Mouse (Mus musculus): ENCODE measurements around the gene Bnc1. TPM values are rescaled to one million over a fixed set of nuclear protein-coding genes. Genes with fewer than 3 reads are reported as not detected.

Gene Bnc1
- polyA plus RNA-seq, 1 experiment, result 1.5 TPM

- peak within 1 kb of the TSS; percentile 78 for H3K4me3 ChIP-seq (ENCODE audit: control insufficient read depth, insufficient read depth, low read length)
- peaks cover 9% of the 10 kb centered on the region; the same call in 1 of the 2 replicates for H3K4me1 ChIP-seq (replicated peaks; ENCODE audit: control insufficient read depth, insufficient read depth, low read length)
- TF ChIP-seq CTCF (IDR thresholded peaks at IDR 0.05; ENCODE audit: borderline replicate concordance, control insufficient read depth, extremely low read depth, insufficient read depth, low read length, poor library complexity) (no peak), POLR2A (IDR thresholded peaks at IDR 0.05; ENCODE audit: control insufficient read depth, extremely low read depth, insufficient read depth, low read length, poor library complexity) (no peak)
- WGBS, result under 1% methylated on average over 60 of the region's 63 CpGs
- no peaks in the 10 kb centered on the region for H3K36me3 ChIP-seq (ENCODE audit: control insufficient read depth, insufficient read depth, low read length)
- H3K27me3 ChIP-seq (ENCODE audit: control insufficient read depth, insufficient read depth, low read length), result no peaks in the 10 kb centered on the region; the same call in 1 of the 2 replicates
- no peak within 1 kb of the TSS for H3K27ac ChIP-seq (ENCODE audit: control insufficient read depth, insufficient read depth, low read length)
- peak; percentile 52 for DNase-seq
These were observed 57.8 kb downstream of the Bnc1 start, which contains the start of gene Hdgfl3 for GRCm38 (mm10) chr7:81934267-81934745. Gene Hdgfl3, minus strand, starts transcription at chr7:81934473.

GRCm38 (mm10) chr7:81933601-81934266 is 58.4 kb downstream of the Bnc1 start:
- TF ChIP-seq CTCF (IDR thresholded peaks at IDR 0.05; ENCODE audit: borderline replicate concordance, control insufficient read depth, extremely low read depth, insufficient read depth, low read length, poor library complexity), result no peak
- no peak for TF ChIP-seq POLR2A (IDR thresholded peaks at IDR 0.05; ENCODE audit: control insufficient read depth, extremely low read depth, insufficient read depth, low read length, poor library complexity)
- peaks cover 12% of the 10 kb centered on the region for H3K4me1 ChIP-seq (replicated peaks; ENCODE audit: control insufficient read depth, insufficient read depth, low read length)
- DNase-seq, result peak; percentile 60
- peak overlapping the region; percentile 78 for H3K4me3 ChIP-seq (ENCODE audit: control insufficient read depth, insufficient read depth, low read length)
- H3K27me3 ChIP-seq (ENCODE audit: control insufficient read depth, insufficient read depth, low read length), result no peaks in the 10 kb centered on the region; the same call in 1 of the 2 replicates
- no peaks in the 10 kb centered on the region for H3K36me3 ChIP-seq (ENCODE audit: control insufficient read depth, insufficient read depth, low read length)
- H3K27ac ChIP-seq (ENCODE audit: control insufficient read depth, insufficient read depth, low read length), result no peak overlapping the region
- 1% methylated on average over 103 of the region's 103 CpGs for WGBS

- Histone ChIP-seq H3K36me3 (ENCODE audit: control insufficient read depth, insufficient read depth, low read length) (no peaks in the 10 kb centered on the region), H3K27ac (ENCODE audit: control insufficient read depth, insufficient read depth, low read length) (no peak overlapping the region), H3K4me1 (replicated peaks; ENCODE audit: control insufficient read depth, insufficient read depth, low read length) (peaks cover 12% of the 10 kb centered on the region), H3K4me3 (ENCODE audit: control insufficient read depth, insufficient read depth, low read length) (peak overlapping the region; percentile 78), H3K27me3 (ENCODE audit: control insufficient read depth, insufficient read depth, low read length) (no peaks in the 10 kb centered on the region; the same call in 1 of the 2 replicates)
- DNase-seq, result no peak
- TF ChIP-seq CTCF (IDR thresholded peaks at IDR 0.05; ENCODE audit: borderline replicate concordance, control insufficient read depth, extremely low read depth, insufficient read depth, low read length, poor library complexity) (no peak), POLR2A (IDR thresholded peaks at IDR 0.05; ENCODE audit: control insufficient read depth, extremely low read depth, insufficient read depth, low read length, poor library complexity) (no peak)
- 12% methylated on average over 23 of the region's 23 CpGs for WGBS
These were observed 59.0 kb downstream of the Bnc1 start for GRCm38 (mm10) chr7:81933061-81933600.

GRCm38 (mm10) chr7:81932521-81933045 is 59.5 kb downstream of the Bnc1 start:
- Histone ChIP-seq H3K27ac (ENCODE audit: control insufficient read depth, insufficient read depth, low read length) (no peak overlapping the region), H3K27me3 (ENCODE audit: control insufficient read depth, insufficient read depth, low read length) (no peaks in the 10 kb centered on the region; the same call in 1 of the 2 replicates)
- 55% methylated on average over 5 of the region's 5 CpGs for WGBS

GRCm38 (mm10) chr7:81928998-81929397 is 63.1 kb downstream of the Bnc1 start:
- H3K4me1 ChIP-seq (replicated peaks; ENCODE audit: control insufficient read depth, insufficient read depth, low read length), result peaks cover 9% of the 10 kb centered on the region

More at GRCm38 (mm10) chr7:81932521-81933045, 59.5 kb downstream of the Bnc1 start:
- TF ChIP-seq CTCF (IDR thresholded peaks at IDR 0.05; ENCODE audit: borderline replicate concordance, control insufficient read depth, extremely low read depth, insufficient read depth, low read length, poor library complexity) (no peak), POLR2A (IDR thresholded peaks at IDR 0.05; ENCODE audit: control insufficient read depth, extremely low read depth, insufficient read depth, low read length, poor library complexity) (no peak)
- Histone ChIP-seq H3K4me1 (replicated peaks; ENCODE audit: control insufficient read depth, insufficient read depth, low read length) (peaks cover 12% of the 10 kb centered on the region), H3K36me3 (ENCODE audit: control insufficient read depth, insufficient read depth, low read length) (no peaks in the 10 kb centered on the region), H3K4me3 (ENCODE audit: control insufficient read depth, insufficient read depth, low read length) (no peak overlapping the region)
- DNase-seq, result no peak

GRCm38 (mm10) chr7:81921379-81921952 is 70.6 kb downstream of the Bnc1 start:
- Histone ChIP-seq H3K27ac (ENCODE audit: control insufficient read depth, insufficient read depth, low read length) (no peak overlapping the region), H3K36me3 (ENCODE audit: control insufficient read depth, insufficient read depth, low read length) (no peaks in the 10 kb centered on the region), H3K4me3 (ENCODE audit: control insufficient read depth, insufficient read depth, low read length) (no peak overlapping the region), H3K4me1 (replicated peaks; ENCODE audit: control insufficient read depth, insufficient read depth, low read length) (no peaks in the 10 kb centered on the region), H3K27me3 (ENCODE audit: control insufficient read depth, insufficient read depth, low read length) (no peaks in the 10 kb centered on the region)
- 5% methylated on average over 1 of the region's 1 CpGs for WGBS
- no peak for TF ChIP-seq POLR2A (IDR thresholded peaks at IDR 0.05; ENCODE audit: control insufficient read depth, extremely low read depth, insufficient read depth, low read length, poor library complexity)
- TF ChIP-seq CTCF (IDR thresholded peaks at IDR 0.05; ENCODE audit: borderline replicate concordance, control insufficient read depth, extremely low read depth, insufficient read depth, low read length, poor library complexity), result no peak
- DNase-seq, result no peak

More at GRCm38 (mm10) chr7:81928998-81929397, 63.1 kb downstream of the Bnc1 start:
- DNase-seq, result no peak
- Histone ChIP-seq H3K4me3 (ENCODE audit: control insufficient read depth, insufficient read depth, low read length) (no peak overlapping the region), H3K27me3 (ENCODE audit: control insufficient read depth, insufficient read depth, low read length) (no peaks in the 10 kb centered on the region), H3K27ac (ENCODE audit: control insufficient read depth, insufficient read depth, low read length) (no peak overlapping the region), H3K36me3 (ENCODE audit: control insufficient read depth, insufficient read depth, low read length) (no peaks in the 10 kb centered on the region)
- 47% methylated on average over 7 of the region's 7 CpGs for WGBS
- no peak for TF ChIP-seq POLR2A (IDR thresholded peaks at IDR 0.05; ENCODE audit: control insufficient read depth, extremely low read depth, insufficient read depth, low read length, poor library complexity)
- no peak for TF ChIP-seq CTCF (IDR thresholded peaks at IDR 0.05; ENCODE audit: borderline replicate concordance, control insufficient read depth, extremely low read depth, insufficient read depth, low read length, poor library complexity)
